Mouse (Mus musculus) bone marrow macrophage, adult 2 months (primary cell): ENCODE data around the gene Cutal.

Experiments
- CTCF ChIP-seq: IDR thresholded peaks from 2 replicates; pipeline ENCODE4 v1.5.1; 2012; ENCODE audit warnings: low read depth, mild to moderate bottlenecking, low read length, moderate library complexity
- POLR2A ChIP-seq: IDR thresholded peaks from 2 replicates; pipeline ENCODE4 v1.6.1; 2012; ENCODE audit warnings: mild to moderate bottlenecking, low read depth, low read length, borderline replicate concordance

- TF ChIP-seq POLR2A: no peak
- TF ChIP-seq CTCF: no peak
Observed at GRCm38 (mm10) chr2:34884186-34884585, 10.0 kb downstream of the Cutal start.
